Mouse (Mus musculus): Measurements from ENCODE around the gene Gm44805.
A peak's percentile ranks its signal among the peaks of the same experiment; 100 is the strongest.

Gene Gm44805

DNA sequence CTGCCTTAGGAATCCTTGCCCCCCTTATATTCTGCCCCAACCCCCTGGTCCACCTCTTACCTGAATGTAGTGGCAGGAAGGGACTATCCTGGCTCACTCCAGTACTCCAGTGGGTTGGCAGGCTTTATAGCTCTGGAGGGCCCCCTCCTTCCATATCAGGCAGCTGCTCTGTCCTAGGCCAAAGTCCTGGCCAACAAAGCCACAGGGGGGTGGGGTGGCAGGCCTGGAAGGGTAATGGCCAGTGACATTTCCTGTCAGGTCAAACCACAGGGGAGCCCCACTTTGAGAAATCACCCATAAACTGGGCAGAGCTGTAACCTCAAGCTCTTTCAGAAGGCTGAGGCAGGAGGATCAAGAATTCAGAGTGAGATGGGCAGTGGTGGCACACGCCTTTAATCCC is 4.6 kb downstream of the Gm44805 start:
- no peak for DNase-seq (ENCODE audit: low spot score)

GRCm38 (mm10) chr7:19675824-19676223 is 5.4 kb downstream of the Gm44805 start:
- no peak for DNase-seq (ENCODE audit: low spot score)

- no peak for DNase-seq (ENCODE audit: low spot score)
These were observed 8.0 kb downstream of the Gm44805 start for GRCm38 (mm10) chr7:19673083-19673699.

GRCm38 (mm10) chr7:19671511-19671910 is 9.7 kb downstream of the Gm44805 start:
- DNase-seq (ENCODE audit: low spot score) = no peak

GRCm38 (mm10) chr7:19668947-19669721 is 12.1 kb downstream of the Gm44805 start:
- peak; percentile 82 for DNase-seq (ENCODE audit: low spot score)

- DNase-seq (ENCODE audit: low spot score) = no peak
These were observed 13.8 kb downstream of the Gm44805 start for GRCm38 (mm10) chr7:19667434-19667833.

DNA sequence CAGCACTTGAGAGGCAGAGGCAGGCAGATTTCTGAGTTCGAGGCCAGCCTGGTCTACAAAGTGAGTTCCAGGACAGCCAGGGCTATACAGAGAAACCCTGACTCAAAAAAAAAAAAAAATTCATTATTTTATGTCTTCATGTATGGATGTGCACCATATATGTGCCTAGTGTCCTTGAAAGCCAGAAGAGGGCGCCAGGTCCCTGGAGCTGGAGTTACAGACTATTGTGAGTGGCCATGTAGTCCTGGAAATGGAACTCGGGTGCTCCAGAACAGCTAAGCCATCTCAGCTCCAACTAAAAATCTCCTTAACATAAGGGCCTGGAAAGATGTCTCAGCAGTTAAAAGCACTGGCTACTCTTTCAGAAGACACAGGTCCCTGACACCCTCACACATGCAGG is 14.5 kb downstream of the Gm44805 start:
- no peak for DNase-seq (ENCODE audit: low spot score)

GRCm38 (mm10) chr7:19664955-19665841 is 16.0 kb downstream of the Gm44805 start, which contains the start of gene Clptm1:
TSS of gene Clptm1 (minus strand) at chr7:19665033.
- DNase-seq (ENCODE audit: low spot score) = peak; percentile 95

DNA sequence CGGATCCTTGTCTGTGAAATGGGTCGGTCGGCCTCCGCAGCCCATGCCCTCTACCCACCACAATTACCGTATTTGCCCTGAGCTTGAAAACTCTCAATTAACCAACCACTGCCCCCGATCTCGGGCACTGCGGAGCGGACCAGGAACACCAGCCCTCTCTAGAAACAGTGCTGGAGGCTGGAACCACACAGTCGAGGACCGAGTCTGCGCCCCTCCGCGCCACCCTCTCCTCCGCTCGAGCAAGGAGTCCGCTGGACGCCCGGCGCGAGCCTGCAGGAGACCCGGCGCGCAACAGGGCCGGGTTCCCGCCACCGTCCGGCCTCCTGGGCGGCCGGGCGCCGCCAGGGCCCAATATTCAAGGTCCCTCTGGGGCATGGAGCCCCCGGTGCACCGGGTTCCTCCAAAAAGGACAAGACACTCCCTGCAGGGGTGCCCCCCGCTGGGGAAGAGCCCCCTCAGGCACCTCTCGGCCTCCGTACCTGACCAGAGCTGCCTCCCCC is 16.7 kb downstream of the Gm44805 start:
- no peak for DNase-seq (ENCODE audit: low spot score)

GRCm38 (mm10) chr7:19663940-19664339 is 17.3 kb downstream of the Gm44805 start:
- DNase-seq (ENCODE audit: low spot score) = no peak

- no peak for DNase-seq (ENCODE audit: low spot score)
These were observed 28.6 kb downstream of the Gm44805 start for GRCm38 (mm10) chr7:19652614-19653013.

DNA sequence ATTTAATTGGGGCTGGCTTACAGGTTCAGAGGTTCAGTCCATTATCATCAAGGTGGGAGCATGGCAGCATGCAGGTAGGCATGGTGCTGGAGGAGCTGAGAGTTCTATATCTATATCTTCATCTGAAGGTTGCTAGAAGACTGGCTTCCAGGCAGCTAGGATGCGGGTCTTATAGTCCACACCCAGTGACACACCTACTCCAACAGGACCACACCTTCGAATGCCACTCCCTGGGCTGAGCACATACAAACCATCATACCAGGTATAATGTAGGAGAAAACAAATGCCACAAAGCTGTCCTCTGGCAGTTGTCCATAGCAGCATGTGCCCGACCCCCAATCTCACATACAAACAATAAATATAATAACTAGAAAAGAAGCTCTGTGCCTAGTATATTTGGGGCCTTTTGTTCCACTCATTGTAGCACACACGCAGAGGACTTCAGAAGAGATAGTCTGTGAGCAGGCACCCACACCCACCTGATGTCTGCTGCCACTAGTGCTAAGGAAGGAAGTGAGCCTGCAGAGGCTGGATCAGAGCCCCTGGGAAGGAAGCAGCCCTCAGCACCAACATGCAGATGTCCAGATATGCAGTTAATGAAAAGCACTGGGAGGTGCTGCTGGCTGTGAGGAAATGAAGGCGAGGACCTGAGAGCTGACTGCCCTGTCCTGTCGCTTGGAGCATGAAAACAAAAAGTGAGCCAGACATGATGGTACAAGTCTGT is 30.0 kb downstream of the Gm44805 start:
- DNase-seq (ENCODE audit: low spot score) = no peak

- no peak for DNase-seq (ENCODE audit: low spot score)
These were observed 40.0 kb downstream of the Gm44805 start for GRCm38 (mm10) chr7:19641223-19641622.

DNA sequence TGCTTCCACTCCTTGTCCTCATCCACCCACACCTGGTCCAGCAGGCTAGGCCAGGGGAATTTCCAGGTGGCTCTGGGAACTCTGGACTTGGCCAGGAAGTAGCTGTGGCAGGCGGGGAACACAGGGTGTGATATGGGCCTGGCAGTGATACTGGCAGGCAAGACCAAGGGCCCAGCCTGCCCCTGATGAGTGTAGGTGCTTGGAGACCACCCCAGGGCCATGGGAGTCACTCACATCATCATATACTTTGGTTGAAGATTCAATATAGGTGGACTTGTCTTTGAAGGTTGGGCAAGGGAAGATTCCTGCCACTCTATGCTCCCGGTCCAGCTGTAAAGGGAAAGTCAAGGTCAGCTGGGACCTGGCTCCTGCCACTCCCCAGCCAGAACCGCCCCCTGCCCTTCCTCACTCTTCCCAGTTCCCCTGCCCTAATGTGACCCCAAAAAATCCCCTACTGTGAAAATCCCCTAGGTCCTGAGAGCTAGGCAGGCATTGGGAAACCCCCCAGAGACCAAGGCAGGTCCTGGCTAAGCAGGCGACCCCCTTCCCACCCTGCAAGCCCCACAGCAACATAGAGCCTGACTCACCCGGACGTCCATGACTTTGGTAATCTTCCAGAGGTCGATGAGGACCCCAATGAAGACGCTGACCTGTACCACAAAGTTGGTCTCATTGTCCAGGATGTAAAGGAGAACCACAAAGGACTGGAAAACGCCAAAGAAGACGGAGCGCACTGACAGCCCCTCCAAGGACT is 46.0 kb downstream of the Gm44805 start:
- DNase-seq (ENCODE audit: low spot score) = no peak

DNA sequence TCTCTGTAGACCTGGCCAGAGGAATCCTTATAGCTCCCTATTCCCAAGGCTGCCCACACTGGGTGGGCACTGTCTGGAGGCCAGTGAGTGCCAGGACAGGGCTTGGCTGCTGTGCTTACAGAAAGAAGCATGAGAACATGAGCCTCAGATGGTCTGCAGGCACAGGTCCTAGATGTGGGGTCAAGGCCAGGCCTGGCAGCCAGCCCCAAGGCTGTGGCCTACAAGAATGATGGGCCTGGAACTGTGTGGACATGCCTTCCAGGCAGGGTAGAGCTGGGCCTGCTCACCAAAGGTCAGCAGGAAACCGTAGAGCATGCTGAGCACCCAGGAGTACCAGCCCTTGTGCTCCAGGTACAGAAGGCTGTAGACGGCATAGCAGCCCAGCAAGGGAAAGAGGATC is 46.6 kb downstream of the Gm44805 start:
- peak; percentile 51 for DNase-seq (ENCODE audit: low spot score)

GRCm38 (mm10) chr7:19633855-19634254 is 47.4 kb downstream of the Gm44805 start:
- no peak for DNase-seq (ENCODE audit: low spot score)

DNA sequence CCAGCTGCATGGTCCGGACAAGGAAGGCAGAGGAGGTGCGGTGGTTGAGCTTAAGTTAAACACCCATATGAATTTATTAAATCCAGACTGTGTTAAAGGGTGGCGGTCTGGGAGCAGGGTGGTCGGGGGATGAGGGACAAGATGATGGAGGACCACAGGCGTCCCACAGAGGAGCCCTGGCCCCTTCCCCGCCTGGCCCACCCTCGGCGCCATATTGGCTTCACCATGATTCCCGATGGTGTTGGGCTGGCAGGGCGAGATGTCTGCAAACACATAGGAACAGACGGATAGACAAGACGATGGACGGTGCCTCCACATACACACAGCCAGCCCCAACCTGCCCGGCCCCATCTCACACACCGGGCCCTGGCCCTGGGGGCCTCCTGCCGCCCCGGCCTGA is 48.0 kb downstream of the Gm44805 start:
- no peak for DNase-seq (ENCODE audit: low spot score)

- DNase-seq (ENCODE audit: low spot score) = no peak
These were observed 48.5 kb downstream of the Gm44805 start for GRCm38 (mm10) chr7:19632720-19633119.

DNA sequence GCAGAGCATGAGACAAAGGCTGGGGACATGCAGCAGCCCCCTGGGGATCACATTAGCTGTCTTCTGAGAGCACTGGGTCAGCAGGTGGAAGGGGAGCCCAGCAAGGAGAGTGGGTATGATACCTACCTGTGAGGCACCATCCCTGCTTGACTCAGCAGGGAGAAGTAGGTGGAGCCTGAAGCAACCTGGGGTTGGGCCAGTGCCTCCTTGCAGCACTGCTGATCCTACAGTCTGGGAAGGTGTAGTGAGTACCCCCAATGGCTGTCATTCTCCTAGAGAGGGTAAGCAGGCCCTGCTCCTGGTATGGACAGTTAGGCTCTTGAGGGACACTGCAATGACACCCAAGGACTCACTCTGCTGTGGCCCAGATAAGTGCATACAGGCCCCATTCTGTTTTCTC is 48.9 kb downstream of the Gm44805 start:
- DNase-seq (ENCODE audit: low spot score) = no peak

GRCm38 (mm10) chr7:19629361-19629734 is 51.9 kb downstream of the Gm44805 start, which contains the start of gene Relb:
TSS of gene Relb (minus strand) at chr7:19629438.
- peak; percentile 90 for DNase-seq (ENCODE audit: low spot score)
